Mouse (Mus musculus) heart, postnatal 0 days (tissue): ENCODE measurements at regions not wholly inside any gene's neighbourhood (a gene's known extent, or its start where the extent isn't known, plus 50 kb on each side); places are given as distances from the start of the nearest gene placed in this dataset.

Experiments
- ATAC-seq: fragments of 200-750 bp; cut with Nextera tagmentation; 2 replicates; pipeline ENCODE4 v1.8.0; 2017; ENCODE audit warnings: low read depth, moderate number of reproducible peaks, moderate library complexity; ENCODE audit not compliant: insufficient read depth
- DNase-seq: peaks from one replicate; pipeline ENCODE4 v3.0.0-alpha.2; 2016; ENCODE audit warnings: low spot score
- H3K27ac ChIP-seq: fragments of 300-500 bp; sonication (generic); 2 replicates; pipeline ENCODE4 v1.5.1; 2014; ENCODE audit warnings: low read depth, mild to moderate bottlenecking
- H3K27me3 ChIP-seq: fragments of 300-500 bp; sonication (generic); 2 replicates; pipeline ENCODE4 v1.6.1; 2014; ENCODE audit warnings: low read length, mixed read lengths; ENCODE audit not compliant: control insufficient read depth, insufficient read depth
- H3K36me3 ChIP-seq: fragments of 300-500 bp; sonication (generic); replicated peaks from 2 replicates; pipeline ENCODE4 v1.6.1; 2014; ENCODE audit warnings: low read length, mixed read lengths; ENCODE audit not compliant: control insufficient read depth, insufficient read depth
- H3K4me1 ChIP-seq: fragments of 300-500 bp; sonication (generic); 2 replicates; pipeline ENCODE4 v1.6.1; 2014; ENCODE audit warnings: antibody characterized with exemption; ENCODE audit not compliant: control insufficient read depth, insufficient read depth
- H3K4me2 ChIP-seq: fragments of 300-500 bp; sonication (generic); 2 replicates; pipeline ENCODE4 v1.6.1; 2014; ENCODE audit warnings: low read depth, mild to moderate bottlenecking, low read length, moderate library complexity
- H3K4me3 ChIP-seq: fragments of 300-500 bp; sonication (generic); 2 replicates; pipeline ENCODE4 v1.5.1; 2014; ENCODE audit warnings: low read depth, low read length
- H3K9ac ChIP-seq: fragments of 300-500 bp; sonication (generic); replicated peaks from 2 replicates; pipeline ENCODE4 v1.6.1; 2014; ENCODE audit warnings: low read depth, low read length, mixed read lengths
- H3K9me3 ChIP-seq: fragments of 300-500 bp; sonication (generic); replicated peaks from 2 replicates; pipeline ENCODE4 v1.6.1; 2016; ENCODE audit warnings: low read length; ENCODE audit not compliant: control insufficient read depth
- CTCF ChIP-seq: IDR thresholded peaks from 2 replicates; pipeline ENCODE4 v1.5.1; 2016; ENCODE audit warnings: antibody characterized with exemption, control low read depth, low read depth
- EP300 ChIP-seq: IDR thresholded peaks from 2 replicates; pipeline ENCODE4 v1.6.1; 2016; ENCODE audit warnings: antibody characterized with exemption, low read depth
- WGBS: fragments of 180-500 bp; shearing (Covaris S2); extraction: QIAGEN DNeasy Blood & Tissue Kit; methylation state at CpG from one replicate; pipeline ENCODE4 v1.1.7; 2014; 5-methylcytosine and 5-hydroxymethylcytosine counted together

DNA sequence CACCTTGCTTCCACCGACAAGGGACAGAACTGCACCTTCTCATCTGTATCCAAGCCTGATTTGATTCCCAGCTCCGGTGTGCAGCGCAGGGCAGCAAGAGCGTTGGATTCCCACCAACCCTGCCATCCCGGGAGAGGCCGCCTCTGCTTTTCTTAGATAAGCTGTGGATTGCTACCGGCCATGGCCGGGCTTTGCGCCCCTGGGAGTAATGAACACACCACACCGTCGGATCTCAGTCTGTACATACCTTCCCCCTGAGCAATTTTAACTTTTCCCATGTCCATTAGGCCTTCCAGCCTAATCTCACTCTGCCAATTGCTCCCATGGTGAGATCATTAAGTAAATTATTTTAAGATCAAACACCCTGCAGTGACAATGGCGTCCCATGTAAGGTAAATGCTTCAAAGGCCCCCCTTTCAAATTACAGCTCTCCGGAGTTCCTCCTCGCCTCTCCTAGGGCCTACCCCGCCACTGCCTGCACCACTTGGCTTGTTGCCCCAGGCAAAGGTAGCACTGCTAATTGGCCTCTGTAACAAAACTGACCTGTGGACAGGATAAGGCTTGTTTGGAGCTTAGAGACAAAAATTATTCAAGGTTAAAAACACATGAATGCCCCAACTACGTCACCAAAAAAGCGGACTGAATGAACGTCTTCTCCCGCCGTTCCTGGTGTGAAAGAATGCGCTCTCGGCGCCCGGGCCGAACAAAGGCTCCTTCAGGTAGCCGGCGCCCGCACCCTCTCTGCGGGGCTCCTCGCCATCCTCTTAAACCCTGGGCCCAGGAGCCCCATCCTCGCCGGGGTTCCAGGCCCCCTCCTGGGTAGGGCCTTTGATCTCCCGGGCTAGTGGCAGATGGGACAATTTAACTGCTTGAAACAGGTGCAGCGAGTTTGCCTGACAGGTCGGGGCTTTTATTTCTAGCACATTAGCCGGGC is 228.5 kb upstream of the Sp4 start:
- DNase-seq, result no peak
- 7% methylated on average over 36 of the region's 36 CpGs for WGBS
- ATAC-seq, result no peak

DNA sequence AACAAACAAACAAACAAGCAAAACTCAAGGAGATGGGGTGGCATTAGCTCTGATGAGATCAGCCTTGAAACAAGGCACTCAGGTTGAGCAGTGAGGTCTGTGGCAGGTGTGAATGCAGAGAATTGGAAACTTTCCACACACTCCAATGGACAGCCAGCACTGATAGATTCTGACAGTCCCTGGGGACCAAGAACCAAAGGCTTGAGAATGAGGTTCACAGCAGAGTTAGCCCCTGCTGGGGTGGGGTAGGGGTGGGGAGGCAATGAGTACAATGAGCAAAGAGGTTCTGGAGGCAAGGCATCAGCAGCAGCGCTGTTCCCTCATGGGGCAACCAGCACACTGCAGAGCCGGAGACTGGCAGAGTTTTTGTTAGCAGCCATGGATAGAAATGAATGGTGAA is 220.5 kb upstream of the Sp4 start:
- DNase-seq (no peak), ATAC-seq (no peak)
- Histone ChIP-seq H3K36me3 (no peaks in the 10 kb centered on the region), H3K4me2 (no peak overlapping the region), H3K4me1 (no peaks in the 10 kb centered on the region), H3K27me3 (no peaks in the 10 kb centered on the region), H3K4me3 (no peak overlapping the region), H3K27ac (no peak overlapping the region), H3K9ac (no peak overlapping the region), H3K9me3 (no peaks in the 10 kb centered on the region)
- 80% methylated on average over 2 of the region's 2 CpGs for WGBS
- no peak for TF ChIP-seq EP300
- no peak for TF ChIP-seq CTCF

More for the DNA sequence above, 228.5 kb upstream of the Sp4 start:
- H3K4me1 ChIP-seq, result 0 out of 2 replicates have a peak, but pooled peaks cover 8% of the 10 kb centered on the region
- peaks cover 15% of the 10 kb centered on the region; the same call in 1 of the 2 replicates for H3K27me3 ChIP-seq
- H3K9ac ChIP-seq, result no peak overlapping the region
- peak overlapping the region; percentile 26 for H3K4me3 ChIP-seq
- H3K36me3 ChIP-seq, result no peaks in the 10 kb centered on the region
- H3K9me3 ChIP-seq, result no peaks in the 10 kb centered on the region
- no peak overlapping the region for H3K27ac ChIP-seq
- no peak for TF ChIP-seq CTCF
- no peak for TF ChIP-seq EP300
- H3K4me2 ChIP-seq, result peak overlapping the region; percentile 55

DNA sequence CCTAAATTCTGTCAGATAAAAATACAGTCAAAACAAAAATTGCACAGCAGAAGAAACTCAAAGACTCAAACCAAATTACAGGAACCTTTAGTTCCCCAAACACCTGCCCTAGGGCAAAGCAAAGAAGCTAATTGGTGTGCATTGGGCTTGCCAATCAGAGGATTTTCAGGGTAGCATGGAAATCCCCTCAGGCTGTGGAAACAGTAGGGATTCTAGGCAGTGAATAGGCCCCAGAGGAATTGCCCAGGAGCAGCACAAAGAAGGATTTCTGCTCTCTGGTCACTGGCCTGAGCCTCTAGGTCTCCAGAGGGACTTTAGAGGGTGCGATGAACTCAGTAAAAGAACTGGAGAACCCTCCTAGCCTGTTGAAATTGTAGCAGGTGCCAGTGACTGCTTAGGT is 220.1 kb upstream of the Sp4 start:
- 83% methylated on average over 1 of the region's 1 CpGs for WGBS

DNA sequence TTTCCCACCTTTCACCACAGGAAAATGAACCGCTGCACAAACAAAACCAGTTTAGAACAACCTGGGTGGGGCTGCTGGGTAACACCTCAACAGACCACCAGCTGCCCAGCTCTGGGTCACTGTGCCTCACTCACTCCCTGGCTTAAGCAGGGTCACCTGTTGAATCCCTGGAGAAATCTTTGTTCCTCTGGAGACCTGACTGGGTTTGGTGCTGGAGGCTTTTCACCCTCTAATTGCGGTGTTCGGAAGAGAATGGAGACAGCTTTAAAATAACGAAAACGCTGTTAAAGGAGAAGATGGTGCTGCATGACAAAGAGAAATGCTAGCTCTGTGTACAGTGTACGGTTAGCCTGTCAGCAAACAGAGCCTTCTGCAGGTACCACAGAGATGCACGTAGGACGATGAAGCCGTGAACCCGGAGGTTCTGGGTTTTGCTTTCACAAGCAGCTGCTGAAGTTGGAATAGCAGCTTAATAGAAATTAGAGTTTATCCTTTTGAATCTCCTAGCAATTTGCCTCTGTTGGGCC is 218.6 kb upstream of the Sp4 start:
- DNase-seq, result no peak
- Histone ChIP-seq H3K4me1 (no peaks in the 10 kb centered on the region), H3K4me2 (no peak overlapping the region), H3K9ac (no peak overlapping the region), H3K27me3 (no peaks in the 10 kb centered on the region), H3K9me3 (no peaks in the 10 kb centered on the region), H3K27ac (no peak overlapping the region), H3K4me3 (no peak overlapping the region), H3K36me3 (no peaks in the 10 kb centered on the region)
- no peak for ATAC-seq
- 48% methylated on average over 10 of the region's 10 CpGs for WGBS
- TF ChIP-seq EP300, result no peak
- TF ChIP-seq CTCF, result no peak

More for the DNA sequence above, 220.1 kb upstream of the Sp4 start:
- DNase-seq (no peak), ATAC-seq (no peak)
- Histone ChIP-seq H3K9ac (no peak overlapping the region), H3K4me2 (no peak overlapping the region), H3K4me1 (no peaks in the 10 kb centered on the region), H3K9me3 (no peaks in the 10 kb centered on the region), H3K4me3 (no peak overlapping the region), H3K36me3 (no peaks in the 10 kb centered on the region), H3K27ac (no peak overlapping the region), H3K27me3 (no peaks in the 10 kb centered on the region)
- TF ChIP-seq EP300 (no peak), CTCF (no peak)

DNA sequence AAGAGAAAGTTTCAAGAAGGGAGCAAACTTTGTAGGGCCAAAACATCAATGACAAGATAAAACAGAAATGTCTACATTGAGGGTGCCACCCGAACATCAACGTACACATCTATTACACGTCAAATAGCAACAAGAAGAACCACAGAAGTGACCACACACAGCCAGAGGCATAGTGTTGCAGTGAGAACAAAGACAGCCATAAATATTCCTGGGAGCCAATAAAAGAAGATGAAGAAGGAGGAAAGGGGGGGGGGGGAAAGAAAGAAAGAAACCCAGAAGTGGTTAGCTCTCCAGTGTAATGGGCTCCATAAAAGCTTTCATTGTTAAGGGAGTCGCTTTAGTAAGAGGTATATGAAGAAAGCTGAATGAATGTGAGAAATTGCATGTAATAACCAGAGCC is 209.7 kb upstream of the Sp4 start:
- Histone ChIP-seq H3K9me3 (no peaks in the 10 kb centered on the region), H3K4me2 (no peak overlapping the region), H3K27ac (no peak overlapping the region), H3K9ac (no peak overlapping the region), H3K4me3 (no peak overlapping the region), H3K27me3 (no peaks in the 10 kb centered on the region), H3K4me1 (no peaks in the 10 kb centered on the region), H3K36me3 (no peaks in the 10 kb centered on the region)
- 68% methylated on average over 4 of the region's 4 CpGs for WGBS
- TF ChIP-seq CTCF (no peak), EP300 (no peak)
- no peak for ATAC-seq
- DNase-seq, result no peak
